Mouse (Mus musculus) liver (tissue): ENCODE measurements around the gene Smlr1.

Experiments
- DNase-seq: peaks from one replicate; pipeline ENCODE4 v3.0.0-alpha.2; 2020; ENCODE audit warnings: mixed read lengths

Gene Smlr1

GRCm38 (mm10) chr10:25535891-25536331, at the start of gene Smlr1:
TSS of gene Smlr1 (minus strand) at chr10:25536267.
- no peak for DNase-seq

- DNase-seq, result no peak
Observed at GRCm38 (mm10) chr10:25584899-25585298, 48.8 kb upstream of the Smlr1 start.

GRCm38 (mm10) chr10:25580066-25580465, 44.0 kb upstream of the Smlr1 start:
- no peak for DNase-seq

- no peak for DNase-seq
Observed at GRCm38 (mm10) chr10:25571319-25572240, 35.5 kb upstream of the Smlr1 start.

- DNase-seq, result no peak
Observed at GRCm38 (mm10) chr10:25552936-25553335, 16.9 kb upstream of the Smlr1 start.

- no peak for DNase-seq
Observed at GRCm38 (mm10) chr10:25541097-25541496, 5.0 kb upstream of the Smlr1 start.

GRCm38 (mm10) chr10:25539771-25540168, 3.7 kb upstream of the Smlr1 start:
- DNase-seq, result no peak

- no peak for DNase-seq
Observed at GRCm38 (mm10) chr10:25539146-25539770, 3.2 kb upstream of the Smlr1 start.

- no peak for DNase-seq
Observed at GRCm38 (mm10) chr10:25538738-25539137, 2.7 kb upstream of the Smlr1 start.

- no peak for DNase-seq
Observed at GRCm38 (mm10) chr10:25536621-25537020, 554 bp upstream of the Smlr1 start.

GRCm38 (mm10) chr10:25534467-25534866, 1.6 kb downstream of the Smlr1 start:
- DNase-seq, result no peak

GRCm38 (mm10) chr10:25533513-25534246, 2.4 kb downstream of the Smlr1 start:
- DNase-seq, result no peak

GRCm38 (mm10) chr10:25533105-25533504, 3.0 kb downstream of the Smlr1 start:
- DNase-seq, result no peak

- DNase-seq, result no peak
Observed at GRCm38 (mm10) chr10:25531335-25531734, 4.7 kb downstream of the Smlr1 start.

GRCm38 (mm10) chr10:25527126-25527525, 8.9 kb downstream of the Smlr1 start:
- DNase-seq, result no peak

- DNase-seq, result no peak
Observed at GRCm38 (mm10) chr10:25526622-25527021, 9.4 kb downstream of the Smlr1 start.

GRCm38 (mm10) chr10:25526156-25526555, 9.9 kb downstream of the Smlr1 start:
- DNase-seq, result no peak

- no peak for DNase-seq
Observed at GRCm38 (mm10) chr10:25523727-25524126, 12.3 kb downstream of the Smlr1 start.

GRCm38 (mm10) chr10:25520428-25520827, 15.6 kb downstream of the Smlr1 start:
- no peak for DNase-seq

- no peak for DNase-seq
Observed at GRCm38 (mm10) chr10:25519954-25520353, 16.1 kb downstream of the Smlr1 start.

- DNase-seq, result no peak
Observed at GRCm38 (mm10) chr10:25513821-25514220, 22.2 kb downstream of the Smlr1 start.

- no peak for DNase-seq
Observed at GRCm38 (mm10) chr10:25503250-25503649, 32.8 kb downstream of the Smlr1 start.

GRCm38 (mm10) chr10:25499323-25500071, 36.6 kb downstream of the Smlr1 start:
- DNase-seq, result no peak
